Mouse (Mus musculus) layer of hippocampus, postnatal 10 days (tissue): ENCODE measurements around the gene Ccdc117. TPM values are rescaled to one million over a fixed set of nuclear protein-coding genes. Genes with fewer than 3 reads are reported as not detected.
"Not testable (repeated sequence)": the region's sequence is repeated elsewhere in the genome, so short reads cannot be mapped to it uniquely, and the experiment has no call there.

Experiments used
- DNase-seq, 2 experiments: peaks; one replicate each; pipeline ENCODE4 v3.0.0; 2021; ENCODE audit warnings: low spot score in 2 of 2
- total RNA-seq, 2 experiments: library from RNA; stranded (reverse); gene quantifications; 2 replicates each; pipeline ENCODE4 v1.2.3; 2021

The Ccdc117 gene
- total RNA-seq, 2 experiments from 2014 or later, result 9.3 to 9.9 TPM

- DNase-seq, result not testable (repeated sequence)
Observed at GRCm38 (mm10) chr11:5537454-5537853, 4.5 kb downstream of the Ccdc117 start.

- no peak for DNase-seq
Observed at GRCm38 (mm10) chr11:5533108-5533507, 8.9 kb downstream of the Ccdc117 start.

- no peak for DNase-seq
Observed at GRCm38 (mm10) chr11:5530717-5531116, 11.3 kb downstream of the Ccdc117 start.

- DNase-seq, result no peak
Observed at GRCm38 (mm10) chr11:5530172-5530571, 11.8 kb downstream of the Ccdc117 start.

GRCm38 (mm10) chr11:5528841-5529240 lies 13.1 kb downstream of the Ccdc117 start:
- DNase-seq, result no peak

- DNase-seq, result no peak
Observed at GRCm38 (mm10) chr11:5527865-5528523, 14.0 kb downstream of the Ccdc117 start.

- DNase-seq, result no peak
Observed at GRCm38 (mm10) chr11:5526573-5527439, 15.2 kb downstream of the Ccdc117 start.

- no peak for DNase-seq
Observed at GRCm38 (mm10) chr11:5525418-5525817, 16.6 kb downstream of the Ccdc117 start.

GRCm38 (mm10) chr11:5522798-5523415 lies 19.1 kb downstream of the Ccdc117 start:
- no peak for DNase-seq

GRCm38 (mm10) chr11:5521516-5522291 lies 20.3 kb downstream of the Ccdc117 start:
- peak; percentile 48 to 63 for DNase-seq

- DNase-seq, result peak in 1 of 2 experiments; percentile 46
Observed at GRCm38 (mm10) chr11:5521266-5521515, 20.8 kb downstream of the Ccdc117 start.

GRCm38 (mm10) chr11:5520412-5521265 lies 21.3 kb downstream of the Ccdc117 start, which contains the start of gene Xbp1:
TSS of gene Xbp1 (plus strand) at chr11:5520659.
- peak; percentile 96 to 98 for DNase-seq

- DNase-seq, result no peak
Observed at GRCm38 (mm10) chr11:5519681-5520080, 22.3 kb downstream of the Ccdc117 start.

- DNase-seq, result no peak
Observed at GRCm38 (mm10) chr11:5517346-5517745, 24.6 kb downstream of the Ccdc117 start.

- no peak for DNase-seq
Observed at GRCm38 (mm10) chr11:5516617-5517016, 25.4 kb downstream of the Ccdc117 start.

- DNase-seq, result no peak
Observed at GRCm38 (mm10) chr11:5516151-5516550, 25.8 kb downstream of the Ccdc117 start.

GRCm38 (mm10) chr11:5515655-5516054 lies 26.3 kb downstream of the Ccdc117 start:
- DNase-seq, result no peak

GRCm38 (mm10) chr11:5515196-5515595 lies 26.8 kb downstream of the Ccdc117 start:
- DNase-seq, result no peak

GRCm38 (mm10) chr11:5514091-5514490 lies 27.9 kb downstream of the Ccdc117 start:
- DNase-seq, result no peak

GRCm38 (mm10) chr11:5512961-5513360 lies 29.0 kb downstream of the Ccdc117 start:
- DNase-seq, result no peak
